Mouse (Mus musculus) liver, embryonic 14.5 days (tissue): ENCODE data around the gene Cdk2.

Source experiments
- CTCF ChIP-seq: IDR thresholded peaks from 2 replicates; pipeline ENCODE4 v1.5.1; 2016; ENCODE audit warnings: antibody characterized with exemption, low read depth, control low read depth
- EP300 ChIP-seq: IDR thresholded peaks from 2 replicates; pipeline ENCODE4 v1.6.1; 2016; ENCODE audit warnings: antibody characterized with exemption, low read depth

GRCm38 (mm10) chr10:128662465-128662864, 42.4 kb downstream of the Cdk2 start:
- TF ChIP-seq CTCF (no peak), EP300 (no peak)
